Mouse (Mus musculus) heart, postnatal 36 days (tissue): ENCODE measurements around the gene St5. TPM values are rescaled to one million over a fixed set of nuclear protein-coding genes. Genes with fewer than 3 reads are reported as not detected.
A peak's percentile ranks its signal among the peaks of the same experiment; 100 is the strongest.

Experiments used
- DNase-seq, 2 experiments: peaks; one replicate each; pipeline ENCODE4 v3.0.0; 2021 to 2022
- intact Hi-C: fragments of 180-260 bp; cut with DNase I; formaldehyde crosslinking; loops from one replicate; pipeline ENCODE4 v1.15.1; 2025
- total RNA-seq, 2 experiments: library from RNA; stranded (reverse); gene quantifications; 2 replicates each; pipeline ENCODE4 v1.2.3; 2021

Gene St5
- total RNA-seq, 2 experiments from 2014 or later, result 23.4 to 31.9 TPM

- intact Hi-C loops, result loop anchor here (5.0 to 10.0 kb wide), 2 partner anchors 62 to 351 kb away; no protein-coding TSS in a partner anchor
Observed at GRCm38 (mm10) chr7:109704016-109704377, 592 bp upstream of the St5 start.

DNA sequence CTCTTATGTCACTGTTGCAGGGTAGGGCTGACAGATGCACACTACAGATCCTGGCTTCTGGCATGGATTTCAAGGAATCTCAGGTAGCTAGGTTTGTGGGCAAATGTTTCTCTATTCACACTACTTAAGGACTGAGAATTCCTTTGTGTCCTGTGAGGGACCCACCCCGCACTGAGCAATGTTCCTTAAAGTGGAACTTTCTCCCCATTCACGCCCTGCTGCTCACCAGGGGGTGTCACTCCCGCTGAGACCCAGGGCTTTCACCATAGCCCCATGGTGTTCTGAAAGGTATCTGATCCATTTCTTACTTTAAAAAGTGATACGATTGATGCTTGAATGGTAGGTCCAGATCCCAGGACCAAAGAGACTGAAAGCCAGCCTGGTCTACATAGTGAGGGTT lies 684 bp downstream of the St5 start:
- no peak for DNase-seq
- intact Hi-C loops, result loop anchor here (2.0 to 10.0 kb wide), 4 partner anchors 30 to 352 kb away; partner anchors contain the start of gene Rpl27a

More at GRCm38 (mm10) chr7:109704016-109704377, 592 bp upstream of the St5 start:
- no peak for DNase-seq

GRCm38 (mm10) chr7:109700213-109700612 lies 3.2 kb downstream of the St5 start:
- DNase-seq, result no peak
- intact Hi-C loops, result loop anchor here (5.0 to 10.0 kb wide), 2 partner anchors 58 to 355 kb away; no protein-coding TSS in a partner anchor

DNA sequence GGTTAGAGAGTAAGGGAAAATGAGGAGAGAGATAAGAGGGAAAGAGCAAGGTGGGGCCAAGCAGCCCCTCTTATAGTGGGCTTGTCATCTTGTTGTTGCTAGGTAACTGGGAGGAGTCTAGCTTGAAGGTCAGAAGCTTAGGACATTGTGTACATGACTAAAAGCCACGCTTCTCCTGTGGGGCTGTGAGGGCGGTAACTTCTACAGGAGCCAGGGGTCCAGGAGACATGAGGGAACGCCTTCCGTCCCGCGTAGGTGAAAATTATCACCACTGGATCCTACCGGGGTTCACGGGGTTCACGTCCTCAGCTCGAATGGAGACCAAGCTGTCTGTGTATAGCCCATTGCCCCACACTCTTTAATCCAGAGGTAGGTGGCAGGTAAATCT lies 8.1 kb downstream of the St5 start:
- no peak for DNase-seq
- intact Hi-C loops, result no loop called here

GRCm38 (mm10) chr7:109694576-109695338 lies 8.6 kb downstream of the St5 start:
- intact Hi-C loops, result no loop called here
- DNase-seq, result no peak

DNA sequence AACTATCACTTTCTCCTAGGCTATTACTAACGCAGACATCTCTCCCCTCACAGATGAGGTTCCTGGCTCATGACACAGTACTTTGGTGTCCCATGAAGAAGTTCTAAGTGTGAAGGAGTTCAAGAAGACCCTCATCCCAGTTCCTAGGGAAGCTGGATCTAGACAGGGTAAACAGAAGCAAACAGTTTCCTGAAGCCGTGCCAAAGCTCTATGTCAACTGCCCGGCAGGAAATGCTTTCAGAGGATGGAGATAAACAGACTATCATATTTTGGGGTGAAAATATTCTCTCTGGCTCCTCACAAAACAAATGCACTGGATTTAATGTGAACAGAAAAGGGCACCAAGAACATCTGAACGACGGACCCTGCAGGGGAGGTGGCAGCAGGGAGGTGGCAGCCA lies 12.4 kb downstream of the St5 start:
- intact Hi-C loops, result no loop called here

DNA sequence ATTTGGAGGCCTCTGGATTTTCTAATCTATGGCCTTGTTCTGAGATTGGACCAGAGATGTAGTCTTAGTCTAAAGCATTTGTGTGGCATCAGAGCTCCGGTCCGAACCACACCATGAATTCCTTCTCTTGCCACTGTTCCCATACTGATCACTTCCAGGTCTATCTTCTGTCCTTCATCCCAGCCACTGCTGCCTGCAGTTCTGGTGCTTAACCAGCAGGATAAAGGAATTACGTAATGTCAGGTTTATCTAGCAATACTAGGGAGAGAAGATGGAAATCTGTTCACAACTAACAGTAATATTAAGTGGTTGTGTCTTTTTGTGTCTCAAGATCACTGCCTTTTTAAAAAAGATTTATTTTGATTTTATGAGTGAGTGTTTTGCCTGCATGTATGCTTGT lies 13.3 kb downstream of the St5 start:
- intact Hi-C loops, result no loop called here
- DNase-seq, result no peak

More for the DNA sequence above, 12.4 kb downstream of the St5 start:
- no peak for DNase-seq

GRCm38 (mm10) chr7:109686585-109687128 lies 16.7 kb downstream of the St5 start:
- DNase-seq, result no peak
- intact Hi-C loops, result no loop called here

DNA sequence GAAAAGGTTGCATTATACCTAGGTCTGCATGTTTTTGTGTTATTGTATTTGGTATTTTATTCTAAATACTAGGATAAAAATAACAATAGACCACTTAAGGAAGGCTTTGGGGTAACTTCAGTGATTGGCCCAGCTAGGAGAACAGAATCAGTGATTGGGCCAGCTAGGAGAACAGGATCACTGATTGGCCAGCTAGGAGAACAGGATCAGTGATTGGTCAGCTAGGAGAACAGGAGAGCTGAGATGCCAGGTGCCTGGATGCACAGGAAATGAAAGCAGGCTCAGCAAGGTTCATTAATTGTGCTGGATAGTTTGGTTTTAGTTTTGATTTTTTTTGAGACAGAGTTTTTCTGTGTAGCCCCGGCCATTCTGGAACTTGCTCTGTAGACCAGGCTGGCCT lies 22.5 kb downstream of the St5 start:
- no peak for DNase-seq
- intact Hi-C loops, result no loop called here

DNA sequence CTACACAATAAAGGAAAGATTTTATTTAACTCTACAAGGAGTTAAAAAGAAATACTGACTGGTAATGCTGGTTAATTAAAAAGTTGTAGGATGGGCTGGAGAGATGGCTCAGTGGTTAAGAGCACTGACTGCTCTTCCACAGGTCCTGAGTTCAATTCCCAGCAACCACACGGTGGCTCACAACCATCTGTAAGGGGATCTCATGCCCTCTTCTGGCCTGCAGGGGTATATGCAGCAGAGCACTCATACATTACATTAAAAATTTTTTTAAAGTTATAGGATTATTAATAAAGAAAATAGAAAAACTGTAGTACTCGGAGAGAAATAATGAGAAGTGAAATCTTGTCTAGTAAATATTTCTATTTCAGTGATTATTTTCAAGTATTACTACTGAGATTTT lies 23.1 kb downstream of the St5 start:
- intact Hi-C loops, result no loop called here

DNA sequence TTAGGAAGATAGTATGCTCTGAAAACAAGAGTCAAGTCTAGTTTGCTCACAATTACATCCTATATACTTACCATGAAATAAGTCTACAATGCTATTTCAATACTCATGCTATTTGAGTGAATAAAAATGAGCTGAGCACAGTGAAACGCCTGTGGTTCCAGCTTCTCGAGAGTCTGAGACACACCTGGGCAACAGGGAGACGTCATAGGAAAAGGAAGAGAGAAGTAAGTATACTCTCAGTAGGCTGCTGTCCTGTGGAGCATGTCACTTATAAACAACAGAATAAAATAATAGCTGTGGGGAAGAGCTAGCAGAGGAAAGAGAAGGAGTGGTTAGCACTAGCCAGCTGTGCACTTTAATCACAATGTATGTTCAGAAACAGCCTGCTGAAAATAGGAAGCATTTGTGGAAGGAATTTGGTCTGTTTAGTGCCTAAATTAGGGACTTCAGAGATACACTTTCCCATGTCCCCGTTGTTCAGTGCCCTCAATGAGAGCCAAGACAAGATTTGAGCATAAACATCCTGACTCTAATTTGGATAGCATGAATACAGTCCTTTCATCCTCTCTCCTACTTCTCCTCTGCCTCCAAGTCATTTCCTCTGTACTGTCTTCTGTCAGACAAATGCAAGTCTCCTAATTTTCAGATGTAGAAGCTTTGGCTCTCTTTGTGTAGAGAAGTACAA lies 28.3 kb downstream of the St5 start:
- intact Hi-C loops, result loop anchor here (10.0 kb wide), 1 partner anchor 150 kb away; no protein-coding TSS in a partner anchor
- no peak for DNase-seq

More for the DNA sequence above, 23.1 kb downstream of the St5 start:
- DNase-seq, result no peak

GRCm38 (mm10) chr7:109671581-109672471 lies 31.6 kb downstream of the St5 start:
- DNase-seq, result peak; percentile 70 to 72
- intact Hi-C loops, result loop anchor here (2.0 to 10.0 kb wide), 2 partner anchors 31 to 147 kb away; partner anchors contain the start of genes Akip1 and St5

DNA sequence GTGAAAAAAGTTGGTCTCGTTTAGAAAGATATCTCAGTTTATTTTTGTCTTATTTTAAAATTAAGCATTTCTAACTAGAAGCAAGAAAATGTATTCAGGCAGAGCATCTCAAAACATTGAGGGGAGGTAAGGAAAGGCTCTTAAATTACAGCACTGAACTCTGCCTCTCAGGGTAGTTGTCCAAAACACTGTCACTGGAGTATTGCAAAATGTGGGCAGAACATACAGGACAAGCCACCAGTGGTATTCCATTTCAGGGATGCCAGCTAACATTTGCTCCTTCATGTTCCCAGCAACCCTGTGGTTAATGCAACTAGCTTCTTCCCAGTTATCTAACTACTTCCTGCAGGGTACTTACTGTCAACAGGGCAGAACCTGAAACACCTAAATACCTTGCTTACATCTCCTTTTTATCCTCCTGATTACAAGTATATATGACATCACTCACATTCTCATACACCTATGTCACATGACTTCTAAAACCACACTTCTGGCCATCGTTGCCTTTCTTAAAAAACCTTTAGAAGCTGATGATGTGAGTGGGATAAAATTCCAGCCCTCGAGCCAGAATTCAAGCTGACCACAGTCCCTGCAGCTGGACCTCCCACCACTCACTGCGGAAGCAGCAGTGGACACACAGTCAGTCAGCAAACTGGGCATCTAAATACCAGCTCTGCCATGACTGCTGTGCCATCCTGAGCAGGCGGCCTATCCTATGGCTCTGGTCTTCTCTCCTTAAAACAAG lies 33.8 kb downstream of the St5 start:
- intact Hi-C loops, result loop anchor here (10.0 kb wide), 1 partner anchor 145 kb away; no protein-coding TSS in a partner anchor
- no peak for DNase-seq

- no peak for DNase-seq
Observed at GRCm38 (mm10) chr7:109666664-109667063, 36.7 kb downstream of the St5 start.

GRCm38 (mm10) chr7:109662626-109663025 lies 40.8 kb downstream of the St5 start:
- no peak for DNase-seq
- intact Hi-C loops, result no loop called here

More at GRCm38 (mm10) chr7:109666664-109667063, 36.7 kb downstream of the St5 start:
- intact Hi-C loops, result no loop called here

DNA sequence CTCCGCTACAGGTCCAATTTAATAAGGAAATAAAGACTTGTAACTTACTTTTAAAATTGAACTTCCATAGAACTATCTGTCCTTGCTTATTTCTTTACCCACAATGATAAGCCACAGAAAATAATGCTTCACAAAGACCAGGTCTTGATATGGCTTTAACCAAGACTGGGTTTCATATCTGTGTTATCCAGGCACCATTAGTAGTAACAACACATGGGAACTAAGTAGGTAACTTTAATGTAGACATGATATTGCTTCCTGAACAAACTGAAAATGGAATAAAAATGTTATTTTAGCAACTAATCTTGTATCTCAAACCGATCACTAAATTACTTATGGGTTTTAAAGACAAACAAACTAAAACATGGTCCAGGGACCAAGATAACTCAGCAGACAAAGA lies 44.1 kb downstream of the St5 start:
- no peak for DNase-seq
- intact Hi-C loops, result no loop called here

DNA sequence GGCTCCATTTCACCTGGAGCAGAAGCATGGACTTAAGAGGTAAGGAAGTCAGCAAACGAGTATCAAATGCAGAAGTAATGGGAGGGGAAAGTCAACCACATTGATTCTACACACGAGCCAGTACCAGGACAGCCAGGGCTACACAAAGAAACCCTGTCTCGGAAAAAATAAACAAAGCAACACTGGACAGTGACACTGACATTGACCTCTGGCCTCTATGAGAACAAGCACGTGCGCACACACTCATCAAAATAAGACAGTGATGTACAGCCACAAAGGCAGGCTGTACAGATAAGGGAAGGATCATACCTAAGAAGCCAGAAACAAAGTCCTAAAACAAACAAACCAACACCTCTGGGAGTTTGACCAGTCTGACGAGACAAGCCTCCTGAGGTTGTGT lies 45.5 kb downstream of the St5 start:
- intact Hi-C loops, result no loop called here
- DNase-seq, result no peak

DNA sequence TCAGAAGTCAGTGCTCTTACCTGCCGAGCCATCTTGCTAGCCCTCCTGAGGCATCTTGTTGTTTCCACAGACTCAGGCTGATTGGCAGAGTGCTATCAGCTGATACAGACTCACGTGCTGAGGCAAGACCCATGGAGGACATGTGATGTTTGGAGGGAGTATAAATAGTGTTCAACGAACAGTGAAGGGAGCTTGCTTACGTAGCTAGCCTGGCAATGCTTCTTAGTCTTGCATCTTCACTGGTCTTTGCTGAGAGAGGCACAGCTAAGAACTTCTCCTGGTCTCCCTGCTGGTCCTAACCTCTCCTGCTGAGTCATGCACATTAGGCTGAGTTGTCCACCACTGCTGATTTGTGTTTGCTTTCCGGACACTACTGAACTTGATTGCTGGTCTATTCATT lies 48.5 kb downstream of the St5 start:
- no peak for DNase-seq
- intact Hi-C loops, result no loop called here

GRCm38 (mm10) chr7:109648812-109649594 lies 54.4 kb downstream of the St5 start:
- no peak for DNase-seq
- intact Hi-C loops, result no loop called here
